Mouse (Mus musculus): ENCODE results near the gene Elk4. TPM values are rescaled to one million over a fixed set of nuclear protein-coding genes. Genes with fewer than 3 reads are reported as not detected.

The Elk4 gene
- total RNA-seq (2015; ENCODE audit: low replicate concordance) (96.8 and 101 TPM in 2 replicates), total RNA-seq (2017; ENCODE audit: low replicate concordance) (75.8 and 94.4 TPM in 2 replicates)

- peak; percentile 75 for ATAC-seq (replicated peaks; ENCODE audit: low FRiP score, poor library complexity, severe bottlenecking)
These were observed at the start of gene Elk4 for GRCm38 (mm10) chr1:132007282-132007815. TSS of gene Elk4 (plus strand) at chr1:132007607.

DNA sequence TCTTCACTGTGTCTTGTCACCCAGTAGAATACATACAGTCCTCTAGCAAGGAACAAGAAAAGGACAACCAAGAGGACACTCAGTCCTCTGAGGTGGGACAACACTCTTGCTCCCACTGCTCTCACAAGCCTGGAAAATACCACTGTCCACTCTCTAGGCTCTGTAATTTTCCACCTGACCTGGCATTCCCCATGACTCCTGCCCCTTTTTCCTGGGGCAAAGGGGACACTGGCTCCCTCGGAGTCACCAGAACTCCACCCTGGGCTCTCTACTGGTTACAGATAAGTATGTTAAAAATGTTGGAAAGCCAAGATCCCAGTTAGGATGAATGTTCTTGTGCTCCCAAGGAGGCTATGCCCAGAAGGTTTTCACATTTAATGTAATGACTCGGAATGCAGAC, 46.4 kb upstream of the Elk4 start:
- ATAC-seq (replicated peaks; ENCODE audit: low FRiP score, poor library complexity, severe bottlenecking): no peak

DNA sequence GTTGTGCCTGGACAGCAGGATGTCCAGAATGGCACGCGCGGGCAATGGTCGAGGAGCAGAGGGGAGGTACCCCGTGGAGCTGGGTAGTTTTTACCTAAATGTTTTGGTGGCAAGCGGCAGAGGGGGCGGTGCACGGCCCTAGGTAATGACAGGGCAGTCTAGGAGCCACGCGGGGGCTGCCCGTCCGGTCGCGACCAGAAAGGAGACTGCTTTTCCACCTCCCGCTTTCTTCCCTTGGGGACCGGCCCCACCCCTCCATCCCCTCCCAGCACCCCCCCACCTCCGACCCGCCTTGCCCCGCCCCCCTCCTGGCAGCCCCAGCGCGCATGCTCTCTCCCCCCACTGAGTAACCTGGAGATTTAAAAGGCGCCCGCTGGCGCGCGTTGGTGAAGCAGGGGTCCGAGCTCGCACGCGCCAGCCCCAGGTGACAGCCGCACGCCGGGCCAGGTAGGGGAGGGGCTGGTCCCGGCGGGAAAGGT, 44.8 kb upstream of the Elk4 start, which contains the start of gene Slc45a3:
Slc45a3 (plus strand) TSS at position 362 of the 479 bp plus-strand sequence.
- ATAC-seq (replicated peaks; ENCODE audit: low FRiP score, poor library complexity, severe bottlenecking): no peak

DNA sequence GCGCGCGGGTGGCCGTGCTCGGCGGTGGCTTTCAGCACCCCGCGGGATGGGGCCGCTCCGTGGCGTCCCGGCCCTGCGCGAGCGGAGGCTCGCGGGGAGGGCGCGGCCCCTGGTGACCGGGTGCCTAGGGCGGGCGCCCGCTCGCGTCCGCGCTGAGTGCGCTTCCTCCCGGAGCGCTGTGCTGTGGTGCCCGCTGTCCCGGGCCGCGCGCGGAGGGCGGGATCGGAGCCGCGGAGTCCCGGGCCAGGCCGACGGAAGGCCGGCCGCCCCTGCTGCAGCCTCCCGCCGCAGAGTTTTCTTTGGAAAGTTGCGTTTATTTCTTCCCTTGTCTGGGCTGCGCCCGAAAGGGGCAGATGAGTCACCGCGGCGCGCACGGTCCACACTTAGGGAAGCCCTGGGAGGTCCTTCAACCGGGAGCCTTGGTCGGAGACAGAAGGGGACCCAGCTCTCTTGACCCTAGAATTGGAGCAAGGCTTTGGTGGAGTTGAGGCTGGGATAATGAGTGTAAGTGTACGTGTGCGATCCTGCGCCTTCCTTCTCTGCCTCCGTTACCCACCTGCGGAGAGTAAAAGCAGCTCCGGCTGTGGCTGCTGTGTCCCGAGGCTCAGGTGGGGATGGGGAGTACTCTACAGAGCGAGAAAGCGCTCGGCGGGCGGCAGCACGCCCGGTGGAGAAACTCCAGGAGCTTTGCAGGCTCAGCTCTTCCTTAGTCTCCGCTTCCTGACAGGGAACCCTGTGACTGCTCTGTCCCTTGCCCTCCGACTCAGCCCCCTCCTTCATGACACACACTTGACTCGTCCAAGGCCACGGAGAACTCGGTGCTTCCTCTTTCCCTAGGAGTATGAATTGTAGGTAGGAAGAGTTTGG, 44.1 kb upstream of the Elk4 start:
- ATAC-seq (replicated peaks; ENCODE audit: low FRiP score, poor library complexity, severe bottlenecking): no peak

GRCm38 (mm10) chr1:131964100-131964499, 43.3 kb upstream of the Elk4 start:
- no peak for ATAC-seq (replicated peaks; ENCODE audit: low FRiP score, poor library complexity, severe bottlenecking)

DNA sequence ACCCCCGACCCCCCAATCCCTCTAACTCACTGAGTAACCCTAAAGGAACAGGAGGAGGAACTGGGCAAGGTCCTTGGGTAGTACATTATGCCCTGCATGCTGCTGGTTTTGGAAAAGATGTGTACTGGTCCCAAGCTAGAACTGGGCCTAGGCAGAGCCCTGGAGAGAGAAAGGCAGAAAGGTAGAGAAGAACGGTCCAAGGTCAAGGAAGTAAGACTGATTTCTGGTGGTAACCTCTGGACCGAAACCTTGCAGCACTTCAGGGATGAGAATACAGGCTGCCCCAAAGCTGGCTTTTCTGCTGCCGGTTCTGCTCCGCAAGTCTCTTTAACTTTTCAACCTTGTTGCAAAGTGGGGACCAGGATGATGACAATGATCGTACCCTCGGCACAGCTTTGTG, 42.8 kb upstream of the Elk4 start:
- ATAC-seq (replicated peaks; ENCODE audit: low FRiP score, poor library complexity, severe bottlenecking): no peak

DNA sequence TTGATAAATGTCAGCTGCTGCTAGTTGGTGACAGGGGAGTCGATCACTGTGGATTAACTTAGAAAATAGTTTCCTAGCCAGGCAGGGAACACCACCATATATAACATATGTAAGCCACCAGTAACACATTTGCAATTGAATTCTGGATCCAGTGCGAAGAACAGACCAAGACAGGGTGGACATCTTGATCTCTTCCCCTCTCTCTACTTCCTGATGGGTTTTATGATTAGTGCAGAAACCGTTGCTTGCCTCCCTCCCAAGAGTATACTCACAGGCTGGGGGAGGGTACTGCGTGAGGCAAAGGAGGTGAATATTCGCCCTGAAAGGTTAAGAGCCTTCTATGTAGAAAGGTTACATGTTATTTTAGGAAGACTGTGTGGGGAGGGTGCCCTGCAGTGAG, 41.6 kb upstream of the Elk4 start:
- ATAC-seq (replicated peaks; ENCODE audit: low FRiP score, poor library complexity, severe bottlenecking): no peak

DNA sequence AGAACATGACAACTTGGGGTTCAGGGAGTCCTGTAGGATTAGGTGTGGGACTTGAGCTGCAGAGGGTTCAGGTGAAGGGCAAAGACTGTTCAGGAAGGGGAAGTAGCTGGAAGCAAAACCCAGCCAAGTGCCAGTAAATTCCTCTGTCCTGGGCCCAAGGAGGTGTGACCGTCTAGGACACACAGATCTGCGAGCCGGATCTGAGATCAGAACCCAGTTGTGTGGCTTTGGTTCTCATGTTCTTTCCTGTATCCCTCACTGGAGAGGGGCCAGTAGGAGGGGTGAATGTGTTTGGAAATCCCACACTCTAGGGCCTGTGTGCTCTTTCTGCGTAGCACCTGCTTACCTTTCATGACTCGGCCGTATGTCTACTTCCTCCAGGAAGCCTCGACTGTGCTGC, 40.1 kb upstream of the Elk4 start:
- ATAC-seq (replicated peaks; ENCODE audit: low FRiP score, poor library complexity, severe bottlenecking): no peak

- no peak for ATAC-seq (replicated peaks; ENCODE audit: low FRiP score, poor library complexity, severe bottlenecking)
These were observed 38.9 kb upstream of the Elk4 start for GRCm38 (mm10) chr1:131968556-131968955.

- ATAC-seq (replicated peaks; ENCODE audit: low FRiP score, poor library complexity, severe bottlenecking): no peak
These were observed 38.4 kb upstream of the Elk4 start for GRCm38 (mm10) chr1:131968983-131969382.

GRCm38 (mm10) chr1:131969825-131970224, 37.6 kb upstream of the Elk4 start:
- ATAC-seq (replicated peaks; ENCODE audit: low FRiP score, poor library complexity, severe bottlenecking): no peak

DNA sequence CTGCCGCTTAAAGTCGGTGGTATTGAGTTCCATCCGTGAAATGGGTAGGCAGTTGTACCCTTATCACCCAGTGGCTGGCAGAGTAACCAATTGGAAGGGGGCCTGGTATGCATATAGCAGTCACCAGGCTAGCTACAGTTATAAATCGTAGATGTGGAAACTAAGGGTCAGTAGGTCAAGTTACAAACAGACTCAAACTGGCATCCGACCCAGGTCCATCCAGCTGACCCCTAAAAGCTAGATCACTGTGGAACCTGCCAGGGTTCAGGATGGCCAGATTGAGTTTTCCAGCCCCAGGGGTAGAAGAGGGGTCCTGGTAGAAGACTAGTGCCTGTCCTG, 37.1 kb upstream of the Elk4 start:
- ATAC-seq (replicated peaks; ENCODE audit: low FRiP score, poor library complexity, severe bottlenecking): no peak

DNA sequence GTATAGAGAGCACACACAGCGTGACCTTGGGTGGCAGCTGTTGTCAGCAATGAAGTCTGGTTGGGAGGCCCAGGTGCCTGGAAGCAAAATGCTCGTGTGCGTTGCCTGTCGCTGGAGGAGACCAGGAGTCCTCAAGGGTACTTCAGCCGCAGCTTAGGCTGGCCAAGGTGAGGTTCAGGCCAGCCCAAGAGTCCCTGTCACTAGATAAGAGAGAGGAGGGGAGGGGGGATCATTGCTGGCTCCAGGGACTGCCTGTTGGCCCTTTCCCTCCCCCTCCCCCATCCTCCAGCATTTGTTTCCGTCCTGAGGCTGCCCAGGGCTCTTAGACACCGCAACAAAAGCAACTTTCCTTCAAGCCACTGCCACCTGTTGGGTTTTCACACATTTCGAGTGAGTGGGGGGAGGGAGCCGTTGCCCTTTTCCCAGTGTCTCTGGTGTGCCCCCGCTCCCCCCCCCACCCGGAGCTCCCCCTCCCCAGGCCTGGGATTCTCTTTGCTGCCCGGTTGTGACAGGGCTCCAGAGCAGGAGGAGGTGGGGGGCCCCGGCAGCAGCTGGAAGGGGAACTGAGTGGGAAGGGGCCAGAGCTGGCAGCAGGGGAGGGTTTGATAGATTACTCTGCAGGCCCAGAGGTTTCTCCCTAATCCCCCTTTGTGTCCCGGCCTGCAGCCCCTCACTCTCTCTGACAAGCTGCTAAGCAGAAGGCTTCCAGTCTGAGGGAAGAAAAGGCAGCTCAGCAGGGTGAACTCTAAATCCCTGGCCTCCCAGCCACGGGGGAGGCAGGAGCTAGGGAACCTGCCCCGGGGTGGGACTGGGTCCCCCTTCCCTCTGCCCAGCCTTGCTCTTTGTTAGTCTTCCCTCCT, 36.5 kb upstream of the Elk4 start:
- ATAC-seq (replicated peaks; ENCODE audit: low FRiP score, poor library complexity, severe bottlenecking): no peak

GRCm38 (mm10) chr1:131971771-131972497, 35.5 kb upstream of the Elk4 start:
- no peak for ATAC-seq (replicated peaks; ENCODE audit: low FRiP score, poor library complexity, severe bottlenecking)

DNA sequence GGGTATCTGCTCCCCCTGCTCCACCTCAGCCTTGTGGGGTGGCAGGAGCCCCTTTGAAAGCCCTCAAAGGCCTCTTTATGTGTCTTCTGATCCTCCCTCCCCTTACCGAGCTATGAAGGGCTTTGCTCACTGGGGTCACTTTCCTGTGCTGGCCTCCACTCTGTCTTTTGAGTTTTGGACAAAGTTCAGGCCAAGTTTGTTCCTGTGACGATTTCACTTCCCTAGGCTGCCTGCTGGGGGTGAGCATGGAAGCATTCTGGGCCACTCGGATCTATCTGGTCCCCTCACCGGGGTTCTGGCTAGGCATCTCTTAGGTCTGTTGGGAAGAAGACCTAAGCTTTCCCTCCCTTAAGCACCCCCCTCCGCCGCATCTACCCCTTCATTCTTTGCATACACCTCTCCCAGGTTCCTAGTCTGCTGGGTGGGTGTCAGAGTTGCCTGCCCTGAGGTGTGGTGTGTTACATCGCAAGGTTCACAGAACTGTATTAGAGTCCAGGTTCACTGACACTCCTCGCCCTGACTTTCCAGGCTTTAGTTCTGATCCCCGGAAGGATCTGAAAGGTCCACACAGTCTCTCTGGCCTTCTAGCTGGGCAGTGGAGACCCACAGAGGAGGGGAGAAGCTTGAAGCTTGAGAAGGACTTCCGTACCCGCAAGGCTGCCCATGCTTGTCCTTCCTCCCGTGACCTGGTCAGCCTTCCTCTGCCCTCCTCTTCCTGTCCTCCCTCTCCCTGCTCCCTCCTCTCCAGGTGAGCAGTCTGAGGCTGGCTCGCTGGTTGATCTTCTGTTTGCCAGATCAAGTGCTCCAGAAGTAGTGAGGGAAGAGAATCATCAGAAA, 34.7 kb upstream of the Elk4 start:
- ATAC-seq (replicated peaks; ENCODE audit: low FRiP score, poor library complexity, severe bottlenecking): no peak

- ATAC-seq (replicated peaks; ENCODE audit: low FRiP score, poor library complexity, severe bottlenecking): no peak
These were observed 33.4 kb upstream of the Elk4 start for GRCm38 (mm10) chr1:131973991-131974390.

DNA sequence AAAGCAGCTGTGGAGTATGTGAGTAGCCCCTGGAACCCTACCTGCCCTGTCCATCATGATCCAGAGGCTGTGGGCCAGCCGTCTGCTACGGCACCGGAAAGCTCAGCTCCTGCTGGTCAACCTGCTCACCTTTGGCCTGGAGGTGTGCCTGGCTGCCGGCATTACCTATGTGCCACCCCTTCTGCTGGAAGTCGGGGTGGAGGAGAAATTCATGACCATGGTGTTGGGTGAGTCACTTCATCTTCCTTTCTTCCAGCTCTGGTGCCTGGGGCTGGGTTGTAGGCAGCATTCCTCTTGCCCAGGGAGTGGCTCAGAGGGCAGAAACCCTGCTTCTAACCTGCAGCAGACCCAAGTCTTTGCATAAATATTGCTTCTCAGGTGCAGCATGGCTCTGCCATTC, 30.5 kb upstream of the Elk4 start:
- ATAC-seq (replicated peaks; ENCODE audit: low FRiP score, poor library complexity, severe bottlenecking): no peak

GRCm38 (mm10) chr1:131980471-131980870, 26.9 kb upstream of the Elk4 start:
- ATAC-seq (replicated peaks; ENCODE audit: low FRiP score, poor library complexity, severe bottlenecking): no peak

Data from erythroblast, adult 5-6 weeks (primary cell).